Mouse (Mus musculus): ENCODE measurements around the gene Stk26. TPM values are rescaled to one million over a fixed set of nuclear protein-coding genes. Genes with fewer than 3 reads are reported as not detected.

The Stk26 gene
- total RNA-seq, 2 experiments from 2014 or later, result 39.5 to 64.6 TPM

DNA sequence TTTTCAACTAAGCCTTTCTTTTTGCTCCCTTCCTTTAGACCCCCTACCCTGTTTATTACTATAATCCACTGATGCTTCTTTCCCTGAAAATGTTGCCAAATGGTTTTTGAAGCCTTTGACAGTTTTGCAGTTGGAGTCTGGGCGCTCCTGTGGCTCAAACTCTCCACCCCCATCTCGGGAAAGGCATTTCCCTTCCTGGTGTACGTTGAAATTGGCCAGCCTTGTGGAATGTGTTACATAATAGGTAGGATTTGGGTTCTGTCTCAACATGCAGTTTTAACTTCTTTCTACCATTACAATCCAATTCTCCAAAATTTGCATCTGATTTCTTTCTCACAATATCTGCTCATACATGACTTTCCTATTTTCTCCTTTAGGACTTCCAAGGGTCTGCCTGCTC lies 77.9 kb downstream of the Stk26 start:
- no peak for ATAC-seq (replicated peaks; ENCODE audit: low FRiP score, low TSS enrichment, poor library complexity, severe bottlenecking)

DNA sequence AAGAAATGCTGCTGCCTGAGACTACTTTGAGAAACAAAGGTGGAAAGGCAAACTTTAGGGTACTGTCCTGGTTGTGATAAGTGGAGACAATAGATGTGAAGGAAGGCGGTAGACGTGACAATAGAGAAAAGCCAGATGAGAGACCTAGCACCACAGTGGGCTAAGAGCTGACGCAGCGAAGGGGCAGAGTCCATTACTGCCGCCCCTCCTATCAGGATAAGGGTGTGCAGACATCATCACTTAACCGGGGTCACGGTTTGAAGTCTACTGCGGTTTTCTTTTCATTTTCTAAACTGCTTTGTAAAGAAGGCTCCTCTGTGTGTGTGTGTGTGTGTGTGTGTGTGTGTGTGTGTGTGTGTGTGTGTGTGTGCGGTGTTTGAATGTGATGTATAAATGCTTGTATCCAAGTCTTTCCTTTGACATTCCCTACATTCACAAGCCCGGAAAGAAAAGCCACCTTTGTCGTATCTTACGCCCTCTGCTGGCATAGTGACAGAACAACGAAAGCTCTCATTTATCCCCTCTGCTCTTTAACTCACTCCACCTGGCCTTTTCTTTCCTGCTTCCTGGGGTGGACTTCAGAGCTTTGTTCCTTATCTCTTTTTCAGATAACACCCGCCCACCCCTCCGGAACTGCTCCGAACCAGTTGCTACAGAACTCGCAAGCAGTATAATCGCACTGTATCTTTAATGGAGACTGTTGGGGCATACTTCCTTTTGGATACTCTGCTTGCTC lies 84.0 kb downstream of the Stk26 start:
- peak; percentile 57 for ATAC-seq (replicated peaks; ENCODE audit: low FRiP score, low TSS enrichment, poor library complexity, severe bottlenecking)

DNA sequence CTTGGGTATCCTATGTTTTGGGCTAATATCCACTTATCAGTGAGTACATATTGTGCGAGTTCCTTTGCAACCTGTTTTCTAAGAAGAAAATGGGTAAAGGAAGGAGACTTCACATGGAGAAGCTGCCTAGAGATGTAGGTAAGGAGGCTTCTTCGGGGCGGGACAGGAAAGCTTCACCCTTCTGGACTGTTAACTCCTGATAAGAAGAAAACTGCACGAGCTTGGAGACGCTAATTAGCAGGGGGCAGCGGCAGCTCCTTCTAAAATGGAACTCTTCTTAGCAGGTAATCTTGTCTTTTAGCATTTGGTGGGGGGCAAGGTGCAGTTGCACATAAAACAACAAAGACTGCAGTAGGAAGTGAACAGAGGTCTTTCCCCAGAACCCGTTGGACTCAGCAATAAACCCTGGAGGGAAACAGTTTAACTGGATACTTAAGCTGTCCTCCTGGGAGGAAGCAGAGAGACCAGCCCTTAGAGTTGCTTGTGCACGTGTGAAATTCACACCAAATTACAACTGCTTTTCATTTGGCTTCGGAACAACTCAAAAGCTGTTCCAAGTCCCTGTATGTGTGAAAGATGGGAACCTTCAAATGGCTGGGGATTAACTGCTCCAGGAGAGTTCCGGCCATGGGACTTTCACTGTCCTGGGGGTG lies 86.2 kb downstream of the Stk26 start:
- peak; percentile 85 for ATAC-seq (replicated peaks; ENCODE audit: low FRiP score, low TSS enrichment, poor library complexity, severe bottlenecking)

DNA sequence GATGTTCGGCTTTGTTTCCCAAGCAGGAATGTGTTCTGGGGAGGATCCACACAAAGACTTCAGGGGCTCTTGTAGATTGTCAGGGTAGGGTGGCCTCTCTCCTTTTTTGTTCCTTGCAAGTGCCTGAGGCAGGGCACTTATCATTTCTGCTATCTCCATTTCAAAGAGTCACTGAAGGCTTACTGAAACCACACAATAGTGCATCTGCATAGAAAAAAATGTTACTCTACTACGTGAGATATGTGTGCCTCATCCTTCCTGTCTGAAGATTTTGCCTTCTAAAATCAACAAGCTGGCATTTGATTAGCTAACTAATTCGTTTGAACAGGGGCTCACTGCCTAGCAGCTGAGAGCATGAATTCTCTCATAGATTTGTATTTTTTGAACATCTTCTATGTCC lies 89.5 kb downstream of the Stk26 start:
- ATAC-seq (replicated peaks; ENCODE audit: low FRiP score, low TSS enrichment, poor library complexity, severe bottlenecking), result peak; percentile 44; the same call in 1 of the 2 replicates

DNA sequence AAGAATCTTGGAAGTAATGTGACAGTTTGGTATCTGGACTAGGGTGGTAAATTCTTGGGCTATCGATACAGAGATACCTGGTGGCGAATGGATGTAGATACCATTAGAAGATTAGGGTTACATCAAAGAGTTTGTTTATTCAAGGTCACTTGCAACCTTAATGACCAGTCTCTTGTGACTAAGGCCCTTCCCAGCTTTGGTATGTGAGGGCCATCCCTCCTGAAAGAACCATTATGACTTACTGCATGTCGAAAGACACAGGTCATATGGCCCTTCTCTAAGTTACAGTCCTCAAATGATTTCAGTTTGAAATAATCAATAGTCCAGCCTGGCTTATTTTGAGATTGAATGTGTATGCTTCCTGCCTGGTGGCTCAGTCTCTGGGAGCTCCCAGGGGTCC lies 96.3 kb downstream of the Stk26 start:
- no peak for ATAC-seq (replicated peaks; ENCODE audit: low FRiP score, low TSS enrichment, poor library complexity, severe bottlenecking)

DNA sequence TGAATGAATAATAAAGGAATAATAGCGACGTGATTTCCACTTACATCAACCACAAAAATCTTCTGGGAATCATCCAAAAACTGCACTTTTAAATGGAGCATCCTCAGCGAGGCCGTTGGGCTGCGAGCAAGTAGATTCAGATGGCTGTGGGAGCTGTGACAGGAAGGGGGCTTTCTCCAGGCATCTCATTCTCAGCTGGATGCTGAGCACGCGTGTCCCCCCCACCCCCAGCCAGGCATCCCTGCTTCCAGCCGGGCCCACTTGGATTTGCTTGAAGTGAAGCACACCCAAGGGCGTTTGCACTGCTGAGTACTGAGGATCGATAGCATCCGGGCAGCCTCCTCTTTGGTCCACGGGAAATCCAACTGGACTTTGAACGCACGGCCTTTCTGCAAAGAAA lies 101.8 kb downstream of the Stk26 start, which contains the start of gene Frmd7:
Frmd7 (minus strand) TSS at position 101 of the 400 bp plus-strand sequence.
- ATAC-seq (replicated peaks; ENCODE audit: low FRiP score, low TSS enrichment, poor library complexity, severe bottlenecking), result no peak

Other genes starting within 250 kb of the Stk26 start
- gene Frmd7, start 101.7 kb downstream of the Stk26 start, total RNA-seq (2014; fragmentation: Nextera tagmentation), result not detected in 2 replicates
- not detected in 2 replicates for gene Frmd7, start 101.7 kb downstream of the Stk26 start, total RNA-seq (2017)
- 16.3 and 23.6 TPM in 2 replicates for gene Rap2c, start 177.0 kb downstream of the Stk26 start, total RNA-seq (2014; fragmentation: Nextera tagmentation)
- 17.2 and 21.6 TPM in 2 replicates for gene Rap2c, start 177.0 kb downstream of the Stk26 start, total RNA-seq (2017)